Mouse (Mus musculus) liver, adult (tissue): ENCODE measurements around the gene Tead1.

Source experiments
- GATA4 ChIP-seq: IDR thresholded peaks from 2 replicates; pipeline ENCODE4 v1.6.1; 2014; ENCODE audit warnings: mild to moderate bottlenecking, low read length; ENCODE audit not compliant: insufficient replicate concordance

Gene Tead1

DNA sequence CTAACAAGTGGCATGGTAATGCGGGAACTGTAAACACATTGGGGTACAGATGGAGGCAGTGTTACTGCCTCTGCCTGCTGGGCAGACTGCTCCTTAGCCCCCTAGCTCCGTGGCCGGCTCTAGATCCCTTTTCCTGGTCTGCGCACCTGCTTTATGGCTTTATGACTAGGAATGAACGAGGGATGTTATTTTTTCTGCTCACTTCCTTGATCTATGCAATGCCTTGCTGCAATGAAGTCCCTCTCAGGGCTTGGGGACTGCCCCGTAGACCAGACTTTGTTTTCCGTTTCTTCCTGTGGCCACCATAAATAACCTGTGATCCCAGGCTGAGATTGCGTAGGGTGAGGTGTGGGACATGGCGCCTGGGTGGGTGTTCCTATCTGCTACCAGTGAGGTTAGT lies 26.8 kb downstream of the Tead1 start:
- TF ChIP-seq GATA4, result no peak

DNA sequence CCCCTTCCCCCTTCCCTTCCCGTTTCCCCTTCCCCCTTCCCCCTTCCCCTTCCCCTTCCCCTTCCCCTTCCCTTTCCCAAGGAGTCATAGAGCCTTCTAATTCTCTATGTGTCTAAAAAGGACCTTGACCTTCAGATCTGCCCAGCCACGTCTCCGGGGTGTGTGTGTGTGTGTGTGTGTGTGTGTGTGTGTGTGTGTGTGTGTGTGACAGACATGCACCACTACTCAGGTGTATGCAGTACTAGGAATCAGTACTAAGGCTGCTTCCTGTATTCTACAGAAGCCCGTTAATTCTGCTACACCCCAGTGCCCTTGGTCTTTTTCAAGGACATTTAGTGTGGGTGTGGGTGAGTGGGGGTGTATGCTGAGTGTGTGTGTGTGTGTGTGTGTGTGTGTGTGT lies 27.6 kb downstream of the Tead1 start:
- no peak for TF ChIP-seq GATA4

DNA sequence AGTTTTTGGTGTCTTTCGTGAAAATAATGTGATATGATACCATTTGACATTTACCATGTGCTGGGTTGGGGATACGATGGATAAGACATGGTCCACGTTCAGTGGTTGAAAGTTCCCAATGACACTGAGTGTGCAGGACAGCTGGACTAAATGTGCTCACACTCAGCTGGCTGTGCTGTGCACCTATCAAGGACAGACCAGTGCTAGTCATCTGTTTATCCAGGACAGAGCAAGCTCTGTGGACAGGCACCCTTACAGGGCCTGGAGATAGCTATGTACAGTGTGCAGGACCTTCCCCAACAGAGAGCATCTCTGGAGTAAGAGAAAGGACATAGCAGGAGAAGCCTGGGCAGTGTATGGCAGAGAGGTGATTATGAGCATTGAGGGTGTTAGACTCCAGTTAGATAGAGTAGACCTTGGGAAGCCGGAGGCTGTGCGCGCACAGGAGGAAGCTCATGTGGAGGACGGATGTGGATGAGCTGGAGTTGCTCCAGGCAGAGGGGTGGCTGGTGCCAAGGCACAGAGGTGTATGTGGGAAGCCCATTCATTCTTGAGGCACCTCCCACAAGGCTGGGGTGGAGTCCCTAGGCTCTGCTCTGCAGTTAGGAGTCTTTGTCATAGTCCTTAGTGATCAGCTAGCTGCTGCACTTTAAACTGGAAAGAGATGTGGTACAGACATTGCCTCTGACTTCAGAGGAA lies 31.4 kb downstream of the Tead1 start:
- TF ChIP-seq GATA4, result no peak

DNA sequence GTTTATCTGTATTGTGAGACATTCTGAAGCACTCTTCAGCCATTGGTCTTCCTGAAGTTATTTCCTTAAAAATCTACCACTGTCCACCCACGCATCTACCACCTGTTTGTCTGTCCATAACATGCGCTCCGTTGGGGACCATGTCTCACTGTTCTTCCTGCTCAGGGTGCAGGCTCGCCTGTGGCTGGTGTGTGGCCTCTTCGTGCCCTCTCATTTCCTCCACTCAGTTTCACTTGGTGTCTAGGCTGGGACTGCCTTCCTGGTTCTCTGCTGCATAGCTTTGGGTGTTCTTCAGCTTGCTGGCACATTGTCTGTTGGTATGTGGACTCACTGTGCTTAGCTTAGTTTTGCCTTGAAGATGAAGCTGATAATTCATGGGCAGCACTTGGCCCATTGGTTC lies 32.9 kb downstream of the Tead1 start:
- TF ChIP-seq GATA4, result no peak

- TF ChIP-seq GATA4, result no peak
Observed at GRCm38 (mm10) chr7:112713509-112713908, 34.4 kb downstream of the Tead1 start.

GRCm38 (mm10) chr7:112714783-112715182 lies 35.7 kb downstream of the Tead1 start:
- no peak for TF ChIP-seq GATA4

DNA sequence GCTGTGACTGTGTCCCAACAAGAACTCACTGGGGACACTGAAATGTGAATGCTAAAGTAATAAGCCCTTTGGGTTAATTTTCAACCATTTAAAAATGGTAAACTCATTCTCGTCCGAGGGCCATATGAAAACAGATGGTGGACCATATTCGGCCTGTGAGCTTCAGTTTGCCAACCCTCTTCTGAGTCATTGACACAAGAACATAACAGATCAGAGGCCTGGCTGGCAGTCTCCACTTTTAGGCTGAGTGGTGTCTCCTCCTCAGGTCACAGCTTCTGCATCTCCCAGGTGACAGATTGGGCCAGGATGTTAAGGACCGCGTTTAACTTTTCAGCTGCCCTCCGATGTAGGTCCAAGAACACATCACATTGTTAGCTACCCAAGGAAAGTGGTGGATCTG lies 37.6 kb downstream of the Tead1 start:
- no peak for TF ChIP-seq GATA4

GRCm38 (mm10) chr7:112717676-112718075 lies 38.6 kb downstream of the Tead1 start:
- peak; percentile 86 for TF ChIP-seq GATA4

- TF ChIP-seq GATA4, result no peak
Observed at GRCm38 (mm10) chr7:112719394-112720142, 40.5 kb downstream of the Tead1 start.

DNA sequence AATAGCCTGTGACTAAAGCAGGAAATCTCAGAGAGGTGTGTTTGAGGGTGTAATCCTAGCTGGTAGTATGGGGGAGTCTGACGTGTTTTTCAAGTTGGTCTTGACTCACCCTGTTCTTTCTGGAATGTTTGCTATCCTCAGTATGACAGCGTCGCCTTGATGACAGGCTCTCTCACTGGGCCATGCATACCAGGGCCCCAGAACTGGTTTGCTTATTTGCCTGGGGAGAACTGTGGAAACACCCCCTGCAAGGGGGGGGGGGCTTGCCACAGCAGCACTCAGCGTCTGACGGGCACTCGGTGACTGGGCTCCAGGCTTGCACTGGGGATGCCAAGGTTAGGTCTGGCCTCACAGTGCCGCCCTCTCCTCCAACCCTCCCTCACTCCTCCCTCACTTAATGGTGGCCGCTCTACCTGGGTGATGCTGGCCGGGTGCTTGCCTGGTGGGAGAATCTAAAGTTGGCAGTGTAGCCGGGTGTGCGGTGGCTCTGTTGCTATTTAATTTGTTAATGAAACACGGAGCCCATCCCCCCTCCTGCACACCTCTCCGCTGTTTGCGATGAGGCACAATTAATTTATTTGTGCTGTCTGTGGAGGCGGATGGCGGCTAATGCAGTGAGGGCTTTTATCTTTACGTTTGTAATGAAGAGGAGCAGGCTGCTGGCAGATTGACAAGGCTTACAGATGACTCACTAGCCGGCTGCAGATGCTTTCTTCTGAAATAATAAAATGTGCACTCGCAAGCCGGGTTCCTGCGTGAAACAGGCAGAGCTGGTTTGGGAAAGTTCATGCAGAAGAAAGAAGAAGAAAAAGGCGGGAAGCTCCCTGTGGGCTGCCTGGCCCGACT lies 41.2 kb downstream of the Tead1 start:
- TF ChIP-seq GATA4, result no peak

GRCm38 (mm10) chr7:112720989-112721337 lies 41.8 kb downstream of the Tead1 start:
- no peak for TF ChIP-seq GATA4

DNA sequence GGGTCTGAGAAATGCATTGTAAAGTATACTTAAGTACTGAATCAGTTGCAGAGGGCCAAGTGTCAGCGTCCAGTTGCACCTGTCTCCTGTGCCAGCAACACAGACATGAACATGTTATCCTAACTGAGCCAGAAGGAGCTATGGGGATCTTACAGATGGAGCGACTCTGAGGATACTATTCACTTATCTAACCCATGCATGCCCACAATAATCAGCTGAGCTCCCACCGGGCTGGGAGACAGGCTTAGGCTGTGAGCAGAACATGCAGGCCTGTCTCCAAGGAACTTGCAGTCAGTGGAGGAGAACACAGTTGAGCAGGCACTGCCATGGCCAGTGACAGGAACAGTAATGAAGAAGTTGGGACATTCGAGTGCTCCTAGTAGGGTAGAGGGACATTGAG lies 42.7 kb downstream of the Tead1 start:
- TF ChIP-seq GATA4, result no peak

DNA sequence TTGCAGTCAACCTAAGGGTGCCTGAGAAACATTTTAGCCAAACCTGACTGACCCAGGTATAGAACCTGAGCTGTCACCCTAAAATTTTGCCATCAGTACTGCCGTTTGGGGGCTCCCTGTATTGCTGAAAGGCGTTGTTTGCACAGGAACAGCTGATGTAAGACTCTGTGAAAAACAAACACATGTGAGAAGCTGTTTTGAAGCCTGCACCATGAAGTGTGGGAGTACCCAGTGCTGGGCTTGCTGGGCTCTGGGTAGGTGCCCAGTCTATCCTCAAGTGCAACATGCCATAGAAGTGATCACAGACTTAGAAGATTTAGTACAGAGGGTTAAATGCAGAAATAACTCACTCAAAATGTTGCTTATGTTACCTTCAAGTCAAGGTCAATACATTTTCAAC lies 49.3 kb downstream of the Tead1 start:
- no peak for TF ChIP-seq GATA4

DNA sequence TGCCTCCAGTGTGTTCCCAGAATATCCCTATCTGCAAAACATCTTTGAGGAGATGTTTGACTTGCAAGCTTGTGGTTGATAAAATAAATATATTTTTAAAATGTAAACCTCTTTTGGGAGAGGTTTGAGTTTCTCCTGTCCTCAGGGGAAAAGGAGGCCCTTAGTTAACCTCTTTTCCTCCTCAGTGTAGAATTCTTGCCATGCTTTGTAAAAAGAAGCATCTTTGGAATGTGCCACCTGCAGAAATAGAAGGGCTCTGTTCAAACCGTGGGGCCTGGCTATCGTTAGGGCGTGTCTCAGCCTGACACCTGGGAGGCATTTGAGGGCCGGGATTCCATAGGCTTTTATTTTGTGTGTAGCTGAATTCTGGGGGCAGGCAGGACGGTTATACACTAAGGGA lies 51.1 kb downstream of the Tead1 start:
- TF ChIP-seq GATA4, result no peak

DNA sequence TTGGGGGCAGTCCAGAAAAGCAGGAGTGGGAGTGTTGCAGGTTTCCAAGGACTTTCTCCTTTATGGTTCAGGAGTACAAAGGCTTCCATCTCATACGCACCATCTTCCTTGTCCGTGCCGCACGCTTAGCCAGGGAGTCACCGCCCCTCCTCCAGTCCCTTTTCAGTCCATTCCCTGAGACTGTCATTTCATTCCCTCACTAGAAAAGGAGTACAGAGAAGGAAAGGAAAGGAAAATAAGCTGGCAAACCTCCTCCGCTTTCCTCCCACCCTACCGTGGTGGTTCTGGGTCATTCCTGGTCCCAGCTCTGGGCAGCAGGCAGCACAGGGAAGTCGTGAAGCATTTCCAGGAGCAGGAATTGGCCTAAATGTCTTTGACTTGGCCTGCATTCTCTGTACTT lies 52.5 kb downstream of the Tead1 start:
- no peak for TF ChIP-seq GATA4

- no peak for TF ChIP-seq GATA4
Observed at GRCm38 (mm10) chr7:112739174-112739573, 60.1 kb downstream of the Tead1 start.

- TF ChIP-seq GATA4, result no peak
Observed at GRCm38 (mm10) chr7:112741790-112742189, 62.7 kb downstream of the Tead1 start.

DNA sequence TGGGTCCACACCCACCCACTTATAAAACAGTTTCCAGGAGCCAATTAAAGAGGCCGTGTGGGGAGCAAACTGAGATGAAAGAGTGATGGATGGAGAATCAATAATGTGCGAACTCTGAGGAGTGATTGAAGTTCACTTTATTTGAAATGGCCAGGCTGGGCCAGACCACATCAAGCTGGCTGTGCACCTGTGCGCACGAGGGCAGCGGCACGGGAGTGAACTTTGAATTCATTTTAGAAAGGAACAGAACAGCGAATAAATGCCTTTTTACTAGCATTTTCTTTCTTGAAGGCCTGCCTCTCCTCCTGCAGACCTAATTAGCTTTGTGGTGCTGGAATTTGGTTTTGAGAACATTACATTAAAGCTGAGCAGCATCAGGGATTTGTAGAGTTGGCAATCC lies 63.9 kb downstream of the Tead1 start:
- no peak for TF ChIP-seq GATA4
